Mouse (Mus musculus) lung, postnatal 0 days (tissue): ENCODE data around the gene Pdcd6ip. TPM values are rescaled to one million over a fixed set of nuclear protein-coding genes. Genes with fewer than 3 reads are reported as not detected.

Experiments
- ATAC-seq: fragments of 200-750 bp; cut with Nextera tagmentation; 2 replicates; pipeline ENCODE4 v1.8.0; 2017; ENCODE audit warnings: moderate library complexity
- DNase-seq: peaks from one replicate; pipeline ENCODE4 v3.0.0-alpha.2; 2016; ENCODE audit warnings: low spot score
- H3K27ac ChIP-seq: fragments of 300-500 bp; sonication (generic); 2 replicates; pipeline ENCODE4 v1.5.1; 2014; ENCODE audit warnings: antibody characterized with exemption, mild to moderate bottlenecking, low read length, mixed read lengths
- H3K27me3 ChIP-seq: fragments of 300-500 bp; sonication (generic); replicated peaks from 2 replicates; pipeline ENCODE4 v1.6.1; 2014; ENCODE audit warnings: low read length, mixed read lengths; ENCODE audit not compliant: insufficient read depth
- H3K36me3 ChIP-seq: fragments of 300-500 bp; sonication (generic); 2 replicates; pipeline ENCODE4 v1.6.1; 2014; ENCODE audit warnings: low read length, mixed read lengths; ENCODE audit not compliant: insufficient read depth
- H3K4me1 ChIP-seq: fragments of 300-500 bp; sonication (generic); 2 replicates; pipeline ENCODE4 v1.6.1; 2014; ENCODE audit warnings: antibody characterized with exemption, low read depth, low read length, mixed read lengths; ENCODE audit not compliant: insufficient read depth
- H3K4me2 ChIP-seq: fragments of 300-500 bp; sonication (generic); replicated peaks from 2 replicates; pipeline ENCODE4 v1.6.1; 2014; ENCODE audit warnings: low read depth, mild to moderate bottlenecking, low read length, moderate library complexity, mixed read lengths
- H3K4me3 ChIP-seq: fragments of 300-500 bp; sonication (generic); 2 replicates; pipeline ENCODE4 v1.5.1; 2014; ENCODE audit warnings: low read depth, low read length
- H3K9ac ChIP-seq: fragments of 300-500 bp; sonication (generic); replicated peaks from 2 replicates; pipeline ENCODE4 v1.6.1; 2014; ENCODE audit warnings: low read depth, mild to moderate bottlenecking
- H3K9me3 ChIP-seq: fragments of 300-500 bp; sonication (generic); 2 replicates; pipeline ENCODE4 v1.6.1; 2016; ENCODE audit warnings: low read length, mixed read lengths
- CTCF ChIP-seq: IDR thresholded peaks from 2 replicates; pipeline ENCODE4 v1.5.1; 2016; ENCODE audit warnings: antibody characterized with exemption, mild to moderate bottlenecking
- EP300 ChIP-seq: IDR thresholded peaks from 2 replicates; pipeline ENCODE4 v1.6.1; 2016; ENCODE audit warnings: antibody characterized with exemption, mild to moderate bottlenecking, control low read depth
- WGBS: fragments of 180-500 bp; shearing (Covaris S2); extraction: QIAGEN DNeasy Blood & Tissue Kit; methylation state at CpG from one replicate; pipeline ENCODE4 v1.1.7; 2014; 5-methylcytosine and 5-hydroxymethylcytosine counted together
- polyA plus RNA-seq: library from polyadenylated mRNA; unstranded; fragments of >200 nt; fragmentation: Nextera tagmentation; extraction: Ambion mirVana; gene quantifications from 2 replicates; pipeline ENCODE4 v1.2.1, GENCODE M21; 2015

The Pdcd6ip gene
- polyA plus RNA-seq = 63.8 and 67.2 TPM in 2 replicates

DNA sequence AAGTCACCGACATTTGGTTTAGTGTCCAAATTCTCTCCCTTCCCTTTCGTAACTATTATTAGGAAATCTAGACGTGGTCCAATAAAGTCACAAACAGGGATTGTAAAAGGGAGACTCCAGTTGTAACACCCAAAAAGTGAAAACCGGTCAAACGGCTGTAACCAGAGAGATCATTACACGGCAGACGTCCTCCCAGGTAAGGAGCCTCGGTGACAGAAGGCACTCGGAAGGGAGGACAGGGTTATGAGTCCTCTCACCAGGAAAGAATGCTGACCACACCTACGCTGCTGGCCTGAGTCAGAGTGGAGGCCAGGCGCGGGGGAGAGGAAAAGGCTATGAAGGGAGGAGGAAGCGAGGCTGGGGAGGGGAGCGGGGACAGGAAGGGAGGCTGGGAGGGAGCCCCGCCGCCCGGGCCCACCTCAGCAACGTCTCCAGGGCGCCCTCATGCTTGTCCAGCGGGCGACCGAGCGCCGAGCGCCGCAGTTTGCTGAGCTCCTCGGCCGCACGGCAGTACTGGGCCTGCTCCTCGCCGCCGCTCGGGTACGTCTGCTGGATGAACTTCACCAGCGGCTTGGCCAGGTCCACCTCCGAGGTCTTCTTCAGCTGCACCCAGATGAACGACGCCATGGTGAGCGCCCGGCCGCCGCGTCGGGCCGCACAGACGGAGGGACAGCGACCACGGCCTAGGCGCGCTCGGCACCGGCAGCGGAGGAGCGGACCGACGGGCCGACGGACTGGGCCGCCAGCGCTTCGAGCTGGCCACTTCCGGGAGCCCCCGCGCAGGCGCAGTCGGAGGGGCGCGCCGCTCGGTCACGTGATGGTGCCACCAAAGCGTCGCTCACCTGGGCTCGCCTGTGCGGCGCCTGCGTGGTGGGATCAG, at the start of gene Pdcd6ip:
TSS of gene Pdcd6ip (minus strand) at position 779 of the 880 bp plus-strand sequence.
- H3K4me3 ChIP-seq = peak within 1 kb of the TSS; percentile 94
- peak; percentile 94 for DNase-seq
- no peaks in the 10 kb centered on the region for H3K27me3 ChIP-seq
- WGBS = 2% methylated on average over 65 of the region's 77 CpGs
- H3K36me3 ChIP-seq = no peaks in the 10 kb centered on the region
- peak within 1 kb of the TSS; percentile 97 for H3K27ac ChIP-seq
- H3K4me1 ChIP-seq = peaks cover 14% of the 10 kb centered on the region; the same call in 1 of the 2 replicates
- TF ChIP-seq CTCF (no peak), EP300 (peak; percentile 56; the same call in 1 of the 2 replicates)
- peak within 1 kb of the TSS; percentile 66 for H3K4me2 ChIP-seq
- H3K9me3 ChIP-seq = no peaks in the 10 kb centered on the region
- ATAC-seq = peak; percentile 92
- H3K9ac ChIP-seq = peak within 1 kb of the TSS; percentile 97

DNA sequence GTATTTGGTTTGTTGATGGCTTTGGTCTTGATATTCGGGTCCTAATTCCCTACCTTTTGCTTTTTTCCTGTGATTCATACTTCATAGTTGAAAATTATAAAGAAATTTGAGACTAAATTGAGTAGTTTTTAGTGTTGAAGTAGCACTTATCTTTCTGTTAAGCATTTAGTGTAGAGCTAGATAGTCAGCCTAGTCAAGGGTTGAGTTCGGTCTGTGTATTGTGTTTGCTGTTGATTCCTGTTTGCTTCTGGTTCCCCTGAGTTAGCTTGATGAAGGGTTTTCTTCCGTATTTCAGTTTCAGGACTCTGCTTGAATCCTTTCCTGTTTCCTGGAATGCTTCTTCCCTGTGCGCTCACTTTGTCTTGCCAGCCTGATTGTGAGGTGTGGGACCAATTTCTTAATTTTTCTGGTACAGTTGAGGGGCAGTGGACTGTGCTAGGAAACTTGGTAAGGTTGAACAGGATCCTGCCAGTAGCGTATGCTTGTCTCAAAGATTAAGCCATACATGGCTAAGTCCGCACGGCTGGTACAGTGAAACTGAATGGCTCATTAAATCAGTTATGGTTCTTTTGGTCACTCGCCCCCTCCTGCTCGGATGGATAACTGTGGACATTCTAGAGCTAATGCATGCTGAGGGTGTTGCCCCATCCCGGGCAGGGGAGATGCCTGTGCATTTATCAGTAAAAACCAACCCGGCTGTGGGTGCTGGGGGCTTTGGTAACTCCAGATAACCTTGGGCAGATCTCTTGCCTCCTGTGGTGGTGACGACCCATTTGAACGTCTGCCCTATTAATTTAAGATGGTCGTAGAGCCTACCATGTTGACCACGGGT, 48.0 kb upstream of the Pdcd6ip start:
- H3K9me3 ChIP-seq = no peaks in the 10 kb centered on the region
- ATAC-seq (no peak), DNase-seq (no peak)
- TF ChIP-seq CTCF = no peak
- TF ChIP-seq EP300 = no peak
- H3K4me1 ChIP-seq = no peaks in the 10 kb centered on the region
- no peak overlapping the region for H3K27ac ChIP-seq
- H3K27me3 ChIP-seq = no peaks in the 10 kb centered on the region
- H3K9ac ChIP-seq = no peak overlapping the region
- 83% methylated on average over 15 of the region's 15 CpGs for WGBS
- H3K4me2 ChIP-seq = no peak overlapping the region
- H3K4me3 ChIP-seq = no peak overlapping the region
- no peaks in the 10 kb centered on the region for H3K36me3 ChIP-seq

DNA sequence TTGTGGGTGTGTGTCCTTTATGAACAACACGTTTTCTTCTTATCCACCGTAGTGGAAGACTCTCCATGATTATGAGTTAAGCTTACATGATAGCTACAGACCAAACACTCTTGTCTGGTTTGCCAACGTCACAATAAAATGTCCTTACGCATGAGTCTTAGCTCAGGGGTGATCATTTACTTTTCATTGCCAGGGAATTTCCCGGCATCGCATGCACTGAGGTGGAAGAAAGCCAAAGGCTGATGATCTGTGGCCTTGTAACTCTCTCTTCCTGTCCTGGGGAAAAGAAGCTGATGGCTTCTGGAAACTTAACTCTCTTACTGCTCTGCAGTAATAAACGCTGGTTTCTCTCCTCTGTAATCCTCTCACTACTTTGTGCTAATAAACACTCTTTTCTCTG, 41.3 kb upstream of the Pdcd6ip start:
- DNase-seq (peak; percentile 56), ATAC-seq (no peak)
- Histone ChIP-seq H3K4me1 (no peaks in the 10 kb centered on the region), H3K9me3 (no peaks in the 10 kb centered on the region), H3K27ac (no peak overlapping the region), H3K36me3 (no peaks in the 10 kb centered on the region), H3K9ac (no peak overlapping the region), H3K4me3 (no peak overlapping the region), H3K4me2 (no peak overlapping the region), H3K27me3 (no peaks in the 10 kb centered on the region)
- no peak for TF ChIP-seq EP300
- TF ChIP-seq CTCF = no peak
- WGBS = 46% methylated on average over 7 of the region's 7 CpGs

DNA sequence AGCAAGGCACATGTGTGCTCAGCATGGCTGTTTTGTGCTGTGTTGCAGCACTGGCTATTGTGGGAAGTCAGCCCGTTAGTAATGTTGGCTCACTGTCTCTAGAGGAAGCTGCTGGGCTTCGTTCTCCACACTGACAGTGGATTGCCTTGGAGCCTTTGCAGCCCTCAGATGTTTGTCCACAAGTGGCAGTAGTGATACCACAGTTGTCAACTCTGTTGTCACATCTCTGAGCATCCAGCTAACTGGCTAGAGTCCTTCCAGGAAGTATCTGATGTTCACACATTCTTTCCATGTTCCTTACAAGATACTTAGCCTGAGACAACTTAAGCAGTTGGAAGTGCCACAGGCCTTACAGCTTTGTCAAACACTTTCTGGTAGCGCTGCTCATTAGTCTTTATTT, 35.2 kb upstream of the Pdcd6ip start:
- 38% methylated on average over 3 of the region's 3 CpGs for WGBS
- DNase-seq (peak; percentile 16), ATAC-seq (no peak)
- H3K27me3 ChIP-seq = no peaks in the 10 kb centered on the region
- H3K4me3 ChIP-seq = no peak overlapping the region
- peaks cover 8% of the 10 kb centered on the region for H3K4me1 ChIP-seq
- H3K9ac ChIP-seq = no peak overlapping the region
- no peaks in the 10 kb centered on the region for H3K9me3 ChIP-seq
- no peak overlapping the region for H3K27ac ChIP-seq
- no peak for TF ChIP-seq EP300
- peak; percentile 29; the same call in 1 of the 2 replicates for TF ChIP-seq CTCF
- H3K4me2 ChIP-seq = no peak overlapping the region
- H3K36me3 ChIP-seq = no peaks in the 10 kb centered on the region

DNA sequence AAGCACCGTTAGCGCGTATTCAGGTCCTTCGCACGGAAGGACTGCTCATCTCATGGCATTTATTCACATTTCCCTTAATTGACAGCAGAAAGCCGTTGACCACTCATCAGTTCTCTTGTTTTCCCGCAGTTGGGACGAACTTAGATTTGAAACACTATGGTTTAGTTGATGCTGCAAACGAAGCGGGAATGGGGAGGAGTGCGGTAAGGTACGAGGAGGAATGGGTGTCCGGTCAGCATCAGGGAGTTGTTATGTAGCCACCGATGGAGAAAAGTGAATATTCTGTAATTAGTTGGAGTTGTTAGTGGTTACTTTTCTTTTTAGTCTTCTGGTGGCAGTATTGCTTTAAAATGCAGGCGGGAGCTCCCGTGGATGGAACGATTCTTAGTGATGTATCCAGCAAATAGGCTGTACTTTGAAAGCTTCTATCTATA, 34.3 kb upstream of the Pdcd6ip start:
- peak overlapping the region; percentile 98 for H3K4me3 ChIP-seq
- 3% methylated on average over 17 of the region's 17 CpGs for WGBS
- TF ChIP-seq EP300 (no peak), CTCF (peak; percentile 60)
- H3K27me3 ChIP-seq = no peaks in the 10 kb centered on the region
- DNase-seq (peak; percentile 79), ATAC-seq (no peak)
- no peaks in the 10 kb centered on the region for H3K9me3 ChIP-seq
- H3K36me3 ChIP-seq = no peaks in the 10 kb centered on the region
- peaks cover 8% of the 10 kb centered on the region for H3K4me1 ChIP-seq
- H3K4me2 ChIP-seq = peak overlapping the region; percentile 85
- no peak overlapping the region for H3K27ac ChIP-seq
- peak overlapping the region; percentile 94 for H3K9ac ChIP-seq

DNA sequence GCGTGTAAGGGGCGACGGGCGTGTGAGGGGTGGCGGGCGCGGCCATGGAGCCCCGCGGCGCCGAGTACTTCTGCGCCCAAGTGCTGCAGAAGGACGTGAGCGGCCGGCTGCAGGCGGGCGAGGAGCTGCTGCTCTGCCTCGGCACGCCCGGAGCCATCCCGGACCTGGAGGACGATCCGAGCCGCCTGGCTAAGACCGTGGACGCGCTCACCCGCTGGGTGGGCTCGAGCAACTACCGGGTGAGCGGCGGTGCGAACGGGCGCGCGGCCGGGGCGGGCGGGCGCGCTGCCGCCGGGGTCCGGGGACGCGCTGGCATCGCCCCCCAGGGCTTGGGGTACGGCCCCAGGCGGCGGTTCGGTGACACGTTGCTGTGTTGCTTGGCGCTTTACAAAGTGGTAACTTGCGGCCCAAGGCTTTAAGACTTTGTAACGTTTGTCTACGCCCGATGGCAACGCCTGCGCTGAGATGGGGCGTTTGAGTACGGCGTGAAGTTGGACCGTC, 33.6 kb upstream of the Pdcd6ip start:
- Histone ChIP-seq H3K9ac (peak overlapping the region; percentile 94), H3K4me3 (peak overlapping the region; percentile 98), H3K27me3 (no peaks in the 10 kb centered on the region), H3K27ac (peak overlapping the region; percentile 82), H3K4me2 (peak overlapping the region; percentile 85), H3K9me3 (no peaks in the 10 kb centered on the region), H3K36me3 (no peaks in the 10 kb centered on the region), H3K4me1 (peaks cover 8% of the 10 kb centered on the region)
- under 1% methylated on average over 37 of the region's 64 CpGs for WGBS
- ATAC-seq (peak; percentile 63), DNase-seq (peak; percentile 49)
- TF ChIP-seq EP300 = no peak
- TF ChIP-seq CTCF = no peak; the same call in 1 of the 2 replicates
